Mouse (Mus musculus) thymus, postnatal 14 days (tissue): ENCODE data around the gene Zfp989.
"Not testable (repeated sequence)": the region's sequence is repeated elsewhere in the genome, so short reads cannot be mapped to it uniquely, and the experiment has no call there.

Experiments
- DNase-seq: peaks from one replicate; pipeline ENCODE4 v3.0.0; 2021

The Zfp989 gene

GRCm38 (mm10) chr4:146971757-146972156 is at the start of gene Zfp989:
Zfp989 (plus strand) TSS chr4:146971976.
- DNase-seq, result not testable (repeated sequence)

DNA sequence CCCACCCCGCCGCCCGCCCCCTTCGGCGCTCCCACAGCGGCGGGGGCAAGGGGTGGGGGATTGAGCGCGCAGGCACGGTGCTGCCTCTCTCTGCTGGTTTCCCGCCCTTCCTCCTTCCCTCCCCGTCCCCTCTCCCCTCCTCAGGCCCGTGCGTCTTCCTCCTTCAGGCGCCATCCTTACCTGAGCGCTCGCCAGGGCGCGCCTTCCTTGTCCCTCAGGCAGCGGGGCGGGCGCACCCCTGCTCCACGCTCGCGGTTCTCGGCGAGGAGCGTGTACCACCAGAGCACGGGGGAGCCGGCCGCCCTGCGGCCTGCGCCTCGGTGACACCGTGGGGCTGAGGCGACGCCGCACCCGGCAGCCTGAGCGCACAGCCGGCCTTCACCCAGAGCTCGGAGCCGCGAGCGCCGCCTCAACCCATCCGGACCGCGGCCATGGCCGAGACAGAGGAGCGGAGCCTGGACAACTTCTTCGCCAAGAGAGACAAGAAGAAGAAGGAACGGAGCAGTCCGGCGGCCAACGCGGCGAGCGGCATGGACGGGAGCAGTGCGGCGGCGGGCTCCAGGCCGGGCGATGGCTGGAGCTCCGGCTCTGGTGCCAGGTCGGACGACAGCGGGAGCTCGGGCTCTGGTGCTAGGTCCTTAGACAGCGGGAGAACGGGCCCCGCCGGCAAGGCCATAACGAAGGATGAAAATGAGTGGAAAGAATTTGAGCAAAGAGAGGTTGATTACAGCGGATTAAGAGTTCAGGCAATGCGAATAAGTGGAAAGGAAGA is 39.3 kb upstream of the Zfp989 start:
- DNase-seq, result no peak

DNA sequence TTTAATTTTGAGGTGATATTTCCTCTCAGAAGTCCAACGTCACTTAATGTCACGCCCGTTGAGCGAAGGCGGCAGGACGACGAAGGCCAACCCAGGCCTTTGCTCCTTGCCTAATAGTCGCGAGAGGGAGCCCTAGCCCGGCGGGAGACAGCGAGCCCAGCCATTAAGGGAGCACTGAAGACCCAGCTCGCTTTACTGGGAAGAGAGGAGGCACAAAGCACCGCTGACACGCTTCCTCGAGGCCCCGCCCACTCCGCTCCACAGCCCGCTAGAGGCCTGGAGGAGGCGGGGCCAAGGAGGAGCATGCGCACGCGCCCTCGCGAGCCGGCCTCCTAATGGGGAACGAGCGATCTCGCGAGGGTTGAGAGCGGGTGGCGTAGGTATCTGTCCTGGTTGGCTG is 30.1 kb upstream of the Zfp989 start:
- not testable (repeated sequence) for DNase-seq

GRCm38 (mm10) chr4:146976581-146976980 is 4.8 kb downstream of the Zfp989 start:
- not testable (repeated sequence) for DNase-seq

DNA sequence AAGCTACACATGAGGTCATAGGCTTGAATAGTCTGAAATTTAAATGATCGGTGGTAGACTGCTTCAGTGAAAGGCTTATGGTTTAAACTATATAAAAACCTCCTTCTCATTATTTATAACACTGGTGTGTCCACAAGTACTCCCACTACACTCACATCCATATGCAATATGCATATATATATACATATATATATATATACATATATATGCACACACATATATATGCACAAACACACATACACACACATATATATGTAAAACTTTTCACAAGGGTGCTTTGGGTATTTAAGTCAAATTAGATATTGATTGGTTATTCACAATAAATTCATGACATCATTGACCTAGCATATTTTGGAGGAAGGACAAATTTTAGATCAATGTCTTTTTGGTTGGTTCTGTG is 46.6 kb downstream of the Zfp989 start:
- not testable (repeated sequence) for DNase-seq

GRCm38 (mm10) chr4:147021550-147021949 is 49.8 kb downstream of the Zfp989 start, which contains the start of gene Rex2:
Rex2 (plus strand) TSS chr4:147021850.
- not testable (repeated sequence) for DNase-seq

- not testable (repeated sequence) for DNase-seq
Observed at GRCm38 (mm10) chr4:147026374-147026773, 54.6 kb downstream of the Zfp989 start.

GRCm38 (mm10) chr4:147031308-147032036 is 59.7 kb downstream of the Zfp989 start:
- DNase-seq, result not testable (repeated sequence)
